Mouse (Mus musculus): ENCODE measurements around the gene Calhm2.
"Not testable (repeated sequence)": the region's sequence is repeated elsewhere in the genome, so short reads cannot be mapped to it uniquely, and the experiment has no call there.

The Calhm2 gene

DNA sequence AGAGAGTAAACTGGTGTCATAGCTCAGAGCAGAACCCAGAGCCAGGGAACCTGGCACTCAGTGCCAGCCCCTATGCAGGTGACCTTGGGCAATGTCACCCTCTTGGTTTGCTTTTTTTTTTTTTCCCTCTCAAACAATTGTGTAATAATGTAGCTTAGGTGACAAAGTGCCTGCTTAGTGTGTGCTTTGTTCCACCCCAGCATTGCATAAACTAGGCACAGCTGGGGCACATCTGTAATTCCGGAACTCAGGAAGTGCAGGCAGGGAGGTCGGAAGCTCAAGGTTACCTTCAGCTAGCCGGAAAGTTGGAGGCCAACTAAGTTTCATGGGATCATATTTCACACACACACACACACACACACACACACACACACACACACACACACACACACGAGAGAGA lies 11.8 kb upstream of the Calhm2 start:
- peak in 1 of 2 experiments; percentile 59 for DNase-seq

DNA sequence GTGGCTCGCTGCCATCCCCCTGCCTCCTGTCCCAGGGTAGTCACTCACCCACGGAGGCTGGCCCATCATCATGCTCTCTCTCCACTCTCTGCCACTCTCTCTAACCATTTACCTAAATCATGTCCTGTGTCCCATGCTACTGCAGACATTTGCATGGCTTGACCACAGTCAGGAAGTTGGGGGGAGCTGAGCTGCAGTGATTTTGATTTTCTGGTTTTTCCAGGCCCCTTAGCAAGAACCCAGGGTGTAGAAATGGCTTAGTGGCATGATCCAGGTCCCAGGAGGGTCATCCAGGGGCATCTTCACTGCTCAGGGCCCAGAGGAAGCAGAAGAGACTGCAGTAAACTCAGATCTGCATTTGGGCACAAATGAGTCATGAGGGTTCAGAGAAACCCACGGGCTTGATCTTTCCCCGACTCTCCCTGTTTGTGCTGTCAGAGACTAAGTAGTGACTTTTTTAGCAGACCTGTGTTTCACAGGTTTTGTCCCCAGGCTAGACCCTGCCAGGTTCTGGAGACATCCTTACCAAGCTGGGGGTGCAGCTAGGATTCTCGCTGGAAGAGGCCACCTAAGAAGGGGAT lies 10.3 kb upstream of the Calhm2 start:
- DNase-seq: no peak

DNA sequence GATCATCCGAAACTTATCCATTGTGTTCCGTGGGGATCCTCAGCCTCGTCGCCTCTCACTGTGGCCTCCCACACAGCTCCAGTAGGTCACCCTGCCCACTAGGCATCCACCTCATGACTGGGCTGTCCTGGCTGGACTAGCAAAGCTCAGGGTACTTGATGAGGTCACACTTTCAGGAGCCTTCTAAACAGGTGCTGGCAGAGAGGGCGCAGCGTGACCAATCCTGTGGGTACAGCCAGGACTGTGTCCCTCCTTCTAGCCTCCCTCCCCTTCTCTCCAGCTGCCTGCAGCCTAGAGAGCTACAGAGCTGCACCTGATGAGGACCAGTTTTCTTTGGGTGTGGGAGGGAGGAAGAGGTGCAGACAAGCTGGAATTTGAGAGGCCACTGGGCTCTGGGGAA lies 6.1 kb upstream of the Calhm2 start, which contains the start of gene Calhm1:
Gene Calhm1, minus strand, starts transcription at position 101 of the 400 bp plus-strand sequence.
- DNase-seq: no peak

DNA sequence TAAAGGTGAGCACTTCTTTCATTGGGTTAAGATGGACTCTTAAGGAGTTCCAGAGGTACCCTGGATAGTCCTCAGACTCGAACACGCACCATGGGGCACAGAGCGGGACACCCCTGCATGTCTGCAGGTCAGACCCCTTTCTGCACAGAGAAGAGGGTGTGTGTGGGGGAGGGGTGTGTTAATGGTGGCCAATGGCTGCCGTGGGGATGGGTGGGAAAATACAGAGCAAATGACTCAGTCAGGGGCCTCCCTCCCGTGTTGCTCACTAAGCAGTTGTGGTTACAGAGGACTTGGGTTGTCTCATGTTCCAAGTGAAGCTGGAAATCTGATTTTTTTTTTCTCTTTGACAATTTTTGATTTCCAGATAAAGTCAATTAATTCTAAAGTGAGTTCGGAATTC lies 4.3 kb upstream of the Calhm2 start:
- DNase-seq: no peak

DNA sequence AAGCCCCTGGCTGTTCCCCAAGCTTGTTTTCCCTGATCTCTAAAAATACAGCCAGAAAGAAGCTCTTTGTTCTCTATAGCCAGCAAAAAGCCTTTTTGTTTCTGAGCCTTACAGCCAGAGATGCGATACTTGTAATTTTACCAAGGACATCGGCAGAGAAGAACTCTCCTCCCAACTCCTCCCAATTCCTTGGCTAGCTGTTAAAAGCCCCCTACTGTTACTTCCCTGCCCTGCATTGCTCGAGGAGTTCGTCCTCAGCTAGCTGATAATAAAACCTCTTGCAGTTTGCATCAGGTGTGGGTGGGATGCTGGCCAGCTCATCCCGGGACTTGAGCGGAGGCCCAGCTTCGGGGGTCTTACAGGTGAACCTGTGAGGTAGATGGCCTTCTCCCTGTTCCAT lies 1.5 kb upstream of the Calhm2 start:
- not testable (repeated sequence) for DNase-seq

DNA sequence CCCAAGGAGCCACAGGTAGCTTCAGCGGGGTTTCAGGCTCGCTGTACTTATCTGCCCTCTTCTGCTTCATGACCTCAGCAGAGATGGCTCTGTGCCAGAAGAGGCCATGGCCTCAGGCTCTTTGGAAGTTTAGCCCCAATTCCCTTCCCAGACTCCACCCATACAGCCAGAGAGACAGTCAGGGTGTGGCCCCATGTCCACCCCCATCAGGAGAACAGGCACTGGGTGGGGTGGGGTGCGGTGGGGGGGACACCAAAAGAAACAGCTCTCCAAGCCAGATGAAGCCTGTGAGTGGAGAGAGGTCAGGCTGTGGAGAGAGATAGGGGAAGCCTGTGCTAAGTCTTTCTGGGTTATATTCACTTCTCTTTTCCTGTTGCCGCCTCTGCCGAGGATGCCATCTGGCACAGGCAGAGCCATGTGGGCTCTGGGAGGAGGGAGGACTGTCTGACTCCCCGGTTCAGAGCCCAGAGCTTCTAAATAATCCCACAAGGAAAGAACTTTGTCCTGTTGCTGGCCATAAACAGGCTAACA lies 978 bp downstream of the Calhm2 start:
- DNase-seq: peak; percentile 71 to 73

DNA sequence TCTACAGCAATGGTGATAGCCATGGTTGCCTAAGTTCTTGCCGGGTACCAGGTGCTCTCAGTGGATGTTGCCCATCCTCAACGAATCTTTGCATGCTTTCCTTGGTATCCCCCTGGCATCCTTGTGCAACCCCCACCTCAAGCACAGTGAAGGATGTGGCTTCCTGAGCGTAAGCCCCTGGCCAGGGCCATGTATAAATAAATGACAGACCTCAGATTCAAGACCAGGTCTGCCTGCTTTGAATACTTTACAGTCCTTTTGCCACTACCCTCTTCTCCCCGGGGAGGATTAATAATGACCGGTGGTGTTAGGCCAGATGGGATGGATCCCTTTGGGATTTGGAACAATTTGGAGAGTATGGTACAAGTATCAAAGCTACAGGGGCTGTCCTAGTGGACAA lies 1.9 kb downstream of the Calhm2 start:
- no peak for DNase-seq

DNA sequence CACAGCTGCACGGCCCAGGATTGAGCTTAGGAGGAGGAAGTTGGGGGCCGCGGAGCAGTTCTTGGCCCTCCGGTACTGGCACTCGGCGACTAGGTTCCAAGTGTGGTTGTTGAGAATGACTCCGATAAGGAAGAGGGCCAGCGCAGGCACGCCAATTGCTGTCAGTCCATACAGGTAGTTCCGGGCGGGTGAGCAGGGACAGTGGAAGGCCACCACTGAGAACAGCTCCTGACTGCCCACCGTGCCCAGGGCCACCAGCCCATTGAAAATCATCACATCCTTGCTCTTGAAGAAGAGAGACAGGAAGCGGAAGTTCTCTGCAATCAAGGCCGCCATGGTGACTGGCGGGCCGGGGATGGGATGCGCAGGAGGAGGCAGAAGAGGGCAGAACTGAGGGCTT lies 2.5 kb downstream of the Calhm2 start:
- DNase-seq: no peak

DNA sequence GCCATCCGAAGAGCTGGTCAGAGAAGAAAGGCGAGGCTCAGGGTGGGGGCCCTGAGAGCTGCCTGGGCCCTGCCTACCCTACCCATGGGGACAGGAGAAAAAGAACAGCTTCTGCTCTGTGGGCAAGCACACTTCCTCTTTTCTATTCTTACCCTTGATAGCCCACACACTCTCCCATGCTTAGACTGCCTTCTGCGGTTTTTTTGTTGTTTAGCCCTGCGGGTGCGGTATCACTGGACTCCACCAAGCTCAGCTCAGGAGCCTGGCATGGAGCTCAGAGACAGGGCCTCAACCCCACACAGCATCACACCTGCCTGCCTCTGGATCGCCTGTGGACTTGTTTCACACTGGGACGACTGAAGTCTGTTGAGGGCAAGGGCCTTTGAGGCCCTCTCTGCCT lies 4.9 kb downstream of the Calhm2 start:
- no peak for DNase-seq

DNA sequence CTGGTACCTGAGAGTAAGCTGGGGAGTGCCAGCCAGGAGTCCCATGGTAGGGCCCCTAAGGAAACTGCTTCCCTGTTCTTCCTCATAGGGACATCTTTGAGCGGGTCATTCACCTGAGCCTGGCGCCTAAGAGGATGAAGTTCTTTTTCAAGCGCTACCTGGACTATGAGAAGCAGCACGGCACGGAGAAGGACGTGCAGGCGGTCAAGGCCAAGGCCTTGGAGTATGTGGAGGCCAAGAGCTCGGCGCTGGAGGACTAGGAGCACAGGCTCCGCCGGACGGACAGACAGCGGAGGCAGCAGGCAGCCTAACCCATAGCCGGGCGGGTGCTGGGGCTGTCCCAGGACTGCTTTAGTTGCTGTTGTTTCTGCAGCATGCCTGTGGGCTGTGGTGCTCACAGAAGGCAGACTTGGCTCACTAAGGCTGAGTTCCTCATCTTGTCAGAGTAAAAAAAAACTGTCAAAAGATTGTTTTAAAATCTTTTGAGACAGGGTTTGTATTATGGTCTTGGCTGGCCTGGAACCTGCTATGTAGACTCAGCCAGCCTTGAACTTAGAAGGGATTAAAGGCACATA lies 7.5 kb downstream of the Calhm2 start:
- no peak for DNase-seq

DNA sequence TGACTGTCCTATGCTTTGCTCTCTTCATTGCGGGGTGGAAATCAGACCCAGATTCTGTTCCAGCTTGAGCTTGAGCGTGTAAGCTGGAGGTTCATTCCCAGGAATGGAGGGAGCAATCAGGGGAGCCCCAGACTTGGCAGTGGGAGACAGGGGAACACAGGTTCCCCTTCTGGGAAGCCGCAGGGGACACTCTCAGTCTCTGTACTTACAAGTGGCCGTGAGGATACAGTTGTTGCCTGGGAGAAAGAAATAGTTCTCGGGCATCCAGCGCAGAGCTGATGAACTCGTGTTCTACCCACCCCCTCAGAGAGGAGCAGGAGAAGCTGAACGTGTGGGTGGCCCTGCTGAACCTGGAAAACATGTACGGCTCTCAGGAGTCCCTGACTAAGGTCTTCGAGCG lies 9.3 kb downstream of the Calhm2 start:
- no peak for DNase-seq

DNA sequence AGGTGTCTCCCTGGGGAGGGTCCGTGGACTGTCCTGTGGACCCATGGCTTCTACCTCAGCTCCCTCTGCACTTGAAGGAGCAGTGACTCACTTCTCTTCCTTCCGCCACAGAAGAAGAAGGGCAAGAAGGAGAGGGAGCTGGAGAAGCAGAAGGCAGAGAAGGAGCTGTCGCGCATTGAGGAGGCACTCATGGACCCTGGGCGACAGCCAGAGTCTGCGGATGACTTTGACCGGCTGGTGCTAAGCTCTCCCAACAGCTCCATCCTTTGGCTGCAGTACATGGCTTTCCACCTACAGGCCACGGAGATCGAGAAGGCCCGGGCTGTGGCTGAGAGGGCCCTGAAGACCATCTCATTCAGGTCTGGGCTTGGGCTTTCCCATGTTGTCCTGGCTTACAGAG lies 9.9 kb downstream of the Calhm2 start:
- DNase-seq: no peak

DNA sequence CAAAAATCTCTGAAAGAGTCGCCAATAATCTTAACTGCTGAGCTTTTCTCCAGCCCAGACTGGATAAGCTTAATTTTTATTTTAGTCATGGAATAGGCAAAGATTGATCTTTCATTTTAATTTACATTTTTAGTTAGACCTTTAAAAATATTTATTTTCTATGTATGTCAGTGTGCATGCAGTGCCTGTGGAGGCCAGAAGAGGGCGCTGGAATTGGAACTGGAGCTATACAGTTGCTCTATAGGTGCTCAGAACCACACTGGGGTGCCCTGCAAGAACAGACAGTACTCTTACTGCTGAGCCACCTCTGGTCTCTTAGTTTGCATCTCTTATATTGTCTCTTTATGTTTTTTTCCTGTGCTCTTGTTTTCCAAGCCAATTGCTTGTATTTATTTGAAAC lies 15.3 kb downstream of the Calhm2 start:
- DNase-seq: peak in 1 of 2 experiments; percentile 63

DNA sequence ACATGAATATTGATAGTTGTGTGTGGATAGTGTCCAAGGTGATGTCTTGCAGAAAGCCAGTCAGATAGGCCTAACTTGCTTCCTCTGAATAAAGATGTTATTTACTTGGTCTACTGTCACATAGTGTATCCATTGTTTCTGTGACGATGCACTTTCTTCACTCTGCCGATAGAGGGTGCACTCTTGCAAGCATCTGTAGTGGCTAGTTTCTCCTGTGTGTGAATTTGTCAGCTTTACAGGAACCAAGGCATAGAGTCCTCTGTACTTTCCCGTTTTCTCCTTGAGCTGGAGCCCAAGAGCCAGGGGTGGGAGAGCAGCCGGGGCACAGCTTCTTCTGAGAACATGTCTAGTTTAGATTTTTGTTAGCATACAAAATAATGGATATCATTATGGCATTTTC lies 17.0 kb downstream of the Calhm2 start:
- DNase-seq: no peak

DNA sequence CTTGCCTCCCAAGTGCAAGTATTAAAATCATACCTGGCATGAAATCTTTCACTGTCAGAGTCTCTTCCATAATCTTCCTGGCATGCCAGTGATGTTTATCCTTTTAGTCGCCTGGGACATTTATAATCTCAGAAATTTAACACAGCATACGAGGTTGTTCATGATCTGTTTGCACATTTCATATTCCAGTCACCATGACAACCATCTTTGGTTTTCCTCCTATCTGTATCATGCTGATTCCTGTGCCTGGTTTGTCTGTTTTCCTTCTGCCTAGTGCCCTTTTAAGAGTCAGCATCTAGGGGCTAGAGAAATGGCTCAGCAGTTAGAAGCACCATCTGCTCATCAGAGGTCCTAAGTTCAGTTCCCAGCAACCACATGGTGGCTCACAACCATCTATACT lies 19.5 kb downstream of the Calhm2 start:
- no peak for DNase-seq

DNA sequence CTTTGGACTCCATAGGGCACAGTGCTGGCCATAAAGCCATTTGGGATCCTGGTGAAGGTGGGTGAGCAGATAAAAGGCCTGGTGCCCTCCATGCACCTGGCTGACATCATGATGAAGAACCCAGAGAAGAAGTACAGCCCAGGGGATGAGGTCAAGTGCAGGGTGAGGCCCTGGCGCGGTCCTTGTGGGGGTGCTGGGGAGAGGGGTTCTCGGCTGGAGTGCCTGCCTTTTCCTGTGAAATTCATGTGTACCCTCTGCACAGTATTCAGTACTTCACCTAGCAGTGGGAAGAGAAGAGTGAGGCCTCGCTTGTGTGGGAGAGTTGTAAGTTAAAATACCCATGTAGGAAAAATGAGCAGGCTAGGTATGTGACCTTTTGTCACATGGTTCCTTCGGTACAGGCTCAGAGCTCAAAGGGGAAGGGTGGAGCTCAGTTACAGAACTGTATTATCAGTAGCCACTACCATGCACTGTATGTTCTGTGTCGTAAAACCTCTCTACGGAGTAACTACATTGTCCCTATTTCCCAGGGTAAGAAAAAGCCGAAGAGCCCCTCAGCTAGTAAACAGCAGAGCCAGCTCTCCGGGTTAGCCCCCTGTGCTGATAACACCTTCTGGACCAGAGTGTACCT lies 33.3 kb downstream of the Calhm2 start:
- no peak for DNase-seq

DNA sequence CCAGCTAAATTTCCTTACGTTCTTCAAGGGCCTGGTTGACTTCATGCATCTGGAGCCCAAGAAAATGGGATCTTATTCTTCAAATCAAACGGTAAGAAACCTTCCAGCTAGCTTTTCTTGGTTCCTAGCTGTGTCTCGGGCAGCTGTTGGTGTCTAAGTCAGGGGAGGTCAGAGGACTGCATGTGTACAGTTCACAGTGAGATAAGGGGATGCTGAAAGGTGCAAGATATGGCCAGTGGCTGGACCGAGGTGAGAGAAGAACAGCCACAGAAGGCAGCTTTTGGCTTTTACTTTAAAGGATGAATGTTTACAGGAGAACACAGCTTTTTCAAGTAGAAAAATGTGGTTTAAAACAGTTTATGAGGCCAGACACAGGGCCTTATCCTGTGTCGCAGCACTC lies 37.0 kb downstream of the Calhm2 start:
- no peak for DNase-seq

DNA sequence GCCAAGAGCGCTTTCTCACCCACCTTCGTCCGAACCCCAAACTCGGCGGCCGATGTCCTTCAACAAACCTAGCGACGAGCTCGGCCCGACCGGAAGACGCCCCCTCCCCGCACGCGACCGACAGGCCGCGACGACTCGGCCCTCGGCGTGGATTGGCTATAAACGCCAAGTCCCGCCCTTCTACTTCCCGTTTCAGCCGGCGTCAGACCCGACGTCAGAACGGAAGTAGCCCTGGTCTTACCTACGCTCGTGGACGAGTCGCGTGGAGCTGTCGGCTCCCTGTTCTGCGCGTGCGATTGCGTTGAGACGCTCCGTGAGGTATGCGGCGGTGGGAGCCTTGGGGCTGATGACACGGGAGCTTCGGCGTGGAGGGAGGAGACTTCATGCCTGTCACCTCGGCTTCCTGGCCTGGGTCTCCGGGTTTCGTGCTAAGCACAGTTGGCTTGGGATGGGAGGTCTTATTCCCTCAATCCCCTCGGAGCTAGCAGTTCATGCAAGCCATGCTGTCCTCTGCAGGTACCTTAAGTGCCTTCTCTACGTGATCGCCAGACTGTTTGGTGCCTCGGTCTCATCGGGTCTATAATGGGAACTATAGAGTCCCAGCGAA lies 47.4 kb downstream of the Calhm2 start, which contains the start of the genes Usmg5 and Pdcd11:
Gene Usmg5, minus strand, starts transcription at position 98 of the 607 bp plus-strand sequence.
Gene Pdcd11, plus strand, starts transcription at position 219 of the 607 bp plus-strand sequence.
- DNase-seq: peak; percentile 97 to 98

DNA sequence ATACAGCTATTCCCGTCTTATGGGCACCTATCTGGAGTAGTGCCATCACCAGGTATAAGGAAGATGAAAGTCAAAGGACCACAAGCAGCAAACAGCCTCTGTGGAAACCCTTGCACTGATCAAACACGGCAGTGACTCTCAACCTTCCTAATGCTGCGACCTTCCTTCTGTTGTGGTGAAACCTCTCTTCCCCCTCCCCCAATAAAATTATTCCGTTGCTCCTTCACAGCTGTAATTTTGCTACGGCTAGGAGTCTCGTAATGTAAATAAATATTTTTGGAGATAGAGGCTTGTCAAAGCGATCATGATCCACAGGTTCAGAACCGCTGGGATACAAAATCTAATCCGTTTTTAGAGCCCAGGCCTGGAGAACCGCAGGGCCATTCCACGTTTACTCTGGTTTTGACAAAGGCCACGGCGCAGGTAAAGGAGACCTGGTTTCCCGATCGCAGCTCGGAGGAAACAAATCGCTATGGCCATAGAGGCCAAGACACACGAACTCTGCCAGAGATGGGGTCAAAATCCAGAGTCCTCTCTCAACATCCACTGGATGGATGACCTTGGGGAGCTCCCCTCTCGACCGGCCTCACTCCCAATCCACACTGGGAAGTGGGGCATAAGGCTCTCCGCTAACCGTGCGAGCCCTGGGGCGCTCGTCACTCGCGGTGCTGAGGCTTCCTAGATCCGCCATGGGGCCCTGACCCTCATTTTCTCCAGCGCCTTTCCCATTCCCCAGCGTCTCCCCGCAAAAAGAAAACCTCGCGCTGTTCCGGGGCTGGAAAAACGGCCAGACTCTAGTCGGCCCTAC lies 48.2 kb downstream of the Calhm2 start:
- DNase-seq: peak; percentile 32 to 73

DNA sequence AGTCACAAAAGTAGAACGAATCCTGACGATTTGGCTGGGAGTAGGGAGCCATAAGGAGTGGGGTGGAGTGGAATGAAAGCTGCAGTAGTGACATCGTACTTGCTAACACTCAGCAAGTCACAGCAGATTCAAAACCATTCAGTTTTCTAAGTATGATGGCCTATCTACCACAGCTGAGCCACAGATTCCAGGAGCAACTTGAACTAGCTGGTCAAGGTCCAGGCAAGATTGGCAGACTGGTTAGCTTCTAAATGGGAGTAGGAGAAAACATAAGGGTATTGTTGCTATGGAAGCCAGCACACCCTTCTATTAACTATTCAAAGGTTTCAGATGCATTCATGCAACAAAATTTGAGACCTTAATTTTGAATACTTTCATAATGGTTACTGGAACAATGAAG lies 49.9 kb downstream of the Calhm2 start:
- DNase-seq: peak; percentile 56 to 74

DNA sequence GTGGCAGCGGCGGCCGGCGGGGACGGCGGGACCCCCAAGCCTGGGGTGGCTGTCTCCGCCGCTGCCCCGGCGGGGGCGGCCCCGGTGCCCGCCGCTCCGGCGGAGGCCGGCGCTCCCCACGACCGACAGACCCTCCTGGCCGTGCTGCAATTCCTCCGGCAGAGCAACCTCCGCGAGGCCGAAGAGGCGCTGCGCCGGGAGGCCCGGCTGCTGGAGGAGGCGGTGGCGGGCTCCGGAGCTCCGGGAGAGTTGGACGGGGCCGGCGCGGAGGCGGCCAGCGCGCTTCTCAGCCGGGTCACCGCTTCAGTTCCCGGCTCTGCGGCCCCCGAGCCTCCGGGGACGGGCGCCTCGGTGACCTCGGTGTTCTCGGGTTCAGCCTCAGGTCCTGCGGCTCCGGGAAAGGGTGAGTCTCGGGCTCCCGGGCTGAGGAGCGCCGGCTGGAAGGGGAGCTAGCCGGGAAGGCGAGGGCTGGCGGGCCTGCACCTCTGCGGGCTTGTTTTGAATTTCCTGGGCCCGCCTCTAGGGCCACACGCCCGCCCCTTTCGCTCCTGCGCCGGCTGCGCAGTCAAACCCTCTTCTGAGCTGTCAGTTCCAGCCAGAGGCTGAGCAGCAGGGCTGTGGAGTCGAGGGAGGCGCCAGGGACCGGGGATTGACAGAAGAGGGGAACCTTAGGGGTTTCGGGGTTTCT lies 70.0 kb downstream of the Calhm2 start:
- DNase-seq: peak; percentile 86 to 94
